Mouse (Mus musculus): ENCODE results near the gene Lrp6.

DNA sequence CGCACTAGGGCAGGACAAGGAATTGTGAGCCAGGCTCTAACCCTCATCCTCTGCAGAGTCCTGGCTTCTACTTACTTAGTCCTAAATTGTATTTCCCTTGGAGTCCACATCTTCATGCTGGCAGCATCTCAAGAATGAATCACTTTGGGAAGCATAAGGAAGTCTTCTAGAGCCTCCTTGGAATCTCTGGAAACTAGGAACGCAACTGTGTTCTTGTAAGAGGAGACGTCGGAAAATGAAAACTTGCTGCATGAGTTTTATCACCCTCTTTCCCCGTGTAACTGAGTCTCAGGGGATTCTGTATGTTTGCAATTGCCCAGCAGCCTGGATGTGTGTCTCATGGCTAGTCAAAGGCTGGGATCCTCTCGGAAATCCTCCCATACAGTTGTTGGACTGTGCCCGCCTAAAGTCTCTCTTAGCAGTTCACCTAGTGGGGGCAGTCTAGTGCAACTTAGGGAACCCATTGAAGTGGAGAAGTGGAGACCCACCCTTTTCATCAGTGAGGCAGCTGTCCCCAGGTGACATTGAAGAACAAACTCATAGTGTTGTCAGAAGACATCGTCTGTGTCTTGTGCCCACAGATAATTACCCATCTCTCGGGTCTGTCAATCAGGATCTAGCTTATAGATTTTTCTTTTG is 136.5 kb downstream of the Lrp6 start:
- no peak for TF ChIP-seq CTCF (IDR thresholded peaks at IDR 0.05; ENCODE audit: low read depth, low read length)
- no peak for TF ChIP-seq TAL1 (conservative IDR thresholded peaks at IDR 0.05; ENCODE audit: low read depth, low read length)
- TF ChIP-seq GATA1 (IDR thresholded peaks at IDR 0.05; ENCODE audit: borderline replicate concordance, low read length), result no peak
- no peak for TF ChIP-seq POLR2AphosphoS5 (IDR thresholded peaks at IDR 0.05; ENCODE audit: insufficient replicate concordance, low read depth, low read length)
- TF ChIP-seq GATA2 (IDR thresholded peaks at IDR 0.05; ENCODE audit: borderline replicate concordance, low read depth, low read length), result no peak
